Mouse (Mus musculus) limb, embryonic 13.5 days (tissue): ENCODE measurements at regions not wholly inside any gene's neighbourhood (a gene's known extent, or its start where the extent isn't known, plus 50 kb on each side); places are given as distances from the start of the nearest gene placed in this dataset.

Experiments
- ATAC-seq: fragments of 200-750 bp; cut with Nextera tagmentation; 2 replicates; pipeline ENCODE4 v1.8.0; 2017; ENCODE audit warnings: low read depth, moderate number of reproducible peaks, moderate TSS enrichment; ENCODE audit not compliant: low FRiP score
- H3K27ac ChIP-seq: fragments of 300-500 bp; sonication (generic); 2 replicates; pipeline ENCODE4 v1.5.1; 2015; ENCODE audit warnings: inconsistent platforms, mild to moderate bottlenecking, moderate library complexity
- H3K27me3 ChIP-seq: fragments of 300-500 bp; sonication (generic); 2 replicates; pipeline ENCODE4 v1.6.1; 2015; ENCODE audit warnings: mild to moderate bottlenecking, inconsistent platforms
- H3K36me3 ChIP-seq: fragments of 300-500 bp; sonication (generic); 2 replicates; pipeline ENCODE4 v1.6.1; 2015; ENCODE audit warnings: inconsistent platforms, mild to moderate bottlenecking, moderate library complexity
- H3K4me1 ChIP-seq: fragments of 300-500 bp; sonication (generic); 2 replicates; pipeline ENCODE4 v1.6.1; 2015; ENCODE audit warnings: inconsistent platforms
- H3K4me2 ChIP-seq: fragments of 300-500 bp; sonication (generic); replicated peaks from 2 replicates; pipeline ENCODE4 v1.6.1; 2015; ENCODE audit warnings: inconsistent platforms, mild to moderate bottlenecking, moderate library complexity
- H3K4me3 ChIP-seq: fragments of 300-500 bp; sonication (generic); 2 replicates; pipeline ENCODE4 v1.5.1; 2015; ENCODE audit warnings: moderate library complexity, mild to moderate bottlenecking, inconsistent platforms
- H3K9ac ChIP-seq: fragments of 300-500 bp; sonication (generic); 2 replicates; pipeline ENCODE4 v1.6.1; 2015; ENCODE audit warnings: mild to moderate bottlenecking, inconsistent platforms
- H3K9me3 ChIP-seq: fragments of 300-500 bp; sonication (generic); 2 replicates; pipeline ENCODE4 v1.6.1; 2016; ENCODE audit warnings: inconsistent platforms
- WGBS: fragments of 180-500 bp; shearing (Covaris S2); methylation state at CpG from one replicate; pipeline ENCODE4 v1.1.7; 2015; 5-methylcytosine and 5-hydroxymethylcytosine counted together

DNA sequence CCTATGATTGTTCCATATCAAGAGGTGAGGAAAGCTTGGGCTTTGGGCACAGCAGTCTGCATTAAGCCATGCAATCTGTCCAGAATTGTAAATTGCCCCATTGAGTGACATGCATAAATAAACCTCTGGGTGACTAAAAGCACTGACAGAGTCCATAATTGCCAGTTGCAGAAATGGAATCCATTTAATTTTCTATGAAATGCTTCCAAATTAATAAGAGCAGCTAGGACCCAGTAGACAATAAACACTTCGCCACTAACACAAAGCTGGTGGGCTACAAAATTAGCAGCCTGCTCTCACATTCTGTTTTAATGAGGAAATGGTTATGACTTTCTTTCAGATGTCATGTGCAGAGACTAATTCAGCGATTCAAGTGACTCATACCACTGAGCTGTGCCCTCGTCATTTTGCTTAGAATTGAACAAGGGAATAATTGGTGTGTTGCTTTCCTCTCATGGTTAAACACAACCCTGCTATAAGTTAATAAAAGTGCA is 407.6 kb upstream of the Ddi1 start:
- H3K36me3 ChIP-seq = no peaks in the 10 kb centered on the region
- H3K9ac ChIP-seq = no peak overlapping the region
- H3K4me2 ChIP-seq = no peak overlapping the region
- H3K27ac ChIP-seq = no peak overlapping the region
- no peak for ATAC-seq
- H3K9me3 ChIP-seq = no peaks in the 10 kb centered on the region
- no peaks in the 10 kb centered on the region for H3K4me1 ChIP-seq
- H3K4me3 ChIP-seq = no peak overlapping the region
- 35% methylated on average over 3 of the region's 3 CpGs for WGBS
- no peaks in the 10 kb centered on the region for H3K27me3 ChIP-seq

DNA sequence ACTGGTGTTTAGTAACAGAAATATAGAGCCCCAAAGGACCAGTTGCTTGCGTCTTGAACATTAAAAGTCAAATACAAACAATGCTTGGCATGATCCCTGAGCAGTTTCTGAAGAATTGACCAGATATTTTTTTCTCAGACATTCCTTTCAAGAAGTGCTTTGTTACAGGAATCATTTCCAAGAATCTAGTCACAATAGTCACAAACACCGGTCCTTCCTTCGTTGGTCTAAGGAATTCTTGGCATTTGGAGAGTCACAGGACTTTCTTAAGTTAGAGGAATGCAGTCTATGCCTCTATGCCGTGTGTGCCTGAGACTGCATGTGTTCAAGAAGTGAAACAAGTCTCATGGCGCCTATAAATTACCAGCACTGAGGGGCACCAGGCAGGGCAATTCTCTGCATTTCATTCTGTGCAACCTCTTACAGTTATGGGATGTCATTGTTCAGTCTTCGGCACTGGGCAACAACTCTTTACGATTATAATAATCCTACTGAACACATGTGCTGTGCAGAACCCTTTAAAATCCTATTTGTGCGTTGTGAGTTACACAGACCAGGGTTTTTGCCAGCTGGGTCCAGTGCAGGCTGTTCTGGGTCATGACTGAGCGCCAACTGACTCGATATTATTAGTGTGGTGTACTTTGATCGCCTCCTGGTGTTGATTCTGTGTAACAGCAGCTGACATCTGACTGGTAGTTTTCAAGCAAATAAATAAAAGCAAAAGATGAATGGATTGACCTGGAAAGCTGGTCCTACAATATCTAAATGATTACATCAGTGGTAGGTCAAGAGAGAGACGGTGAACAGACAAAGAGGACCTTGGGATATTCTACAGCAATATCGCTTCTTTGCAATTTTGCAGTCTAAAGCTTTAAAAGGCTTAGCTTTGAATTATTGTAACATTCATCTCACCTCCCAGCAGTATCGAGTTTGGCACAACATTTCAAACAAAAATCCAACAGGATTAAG is 398.6 kb upstream of the Ddi1 start:
- Histone ChIP-seq H3K4me3 (peak overlapping the region; percentile 11), H3K36me3 (no peaks in the 10 kb centered on the region), H3K4me1 (peaks cover 4% of the 10 kb centered on the region; the same call in 1 of the 2 replicates), H3K27me3 (no peaks in the 10 kb centered on the region), H3K27ac (peak overlapping the region; percentile 58), H3K4me2 (peak overlapping the region; percentile 53), H3K9ac (no peak overlapping the region), H3K9me3 (no peaks in the 10 kb centered on the region)
- WGBS = 16% methylated on average over 14 of the region's 14 CpGs
- ATAC-seq = peak; percentile 97

DNA sequence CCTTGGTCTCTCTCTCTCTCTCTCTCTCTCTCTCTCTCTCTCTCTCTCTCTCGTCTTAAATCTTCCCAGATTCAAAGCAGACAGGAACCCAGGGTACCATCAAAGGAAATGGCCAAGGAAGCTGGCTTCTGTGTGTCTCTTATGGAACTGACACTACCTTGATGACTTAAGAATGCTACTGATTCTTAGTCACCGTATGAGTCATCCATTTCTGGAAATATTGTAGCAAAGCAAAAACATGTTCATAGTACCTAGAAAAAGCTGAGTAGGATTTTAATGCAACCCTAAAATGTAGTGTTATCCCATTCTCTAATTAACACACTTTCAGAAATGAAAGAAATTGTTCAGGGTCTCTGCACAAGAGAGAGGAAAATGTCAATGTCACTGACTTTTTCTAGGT is 396.0 kb upstream of the Ddi1 start:
- Histone ChIP-seq H3K36me3 (no peaks in the 10 kb centered on the region), H3K9ac (no peak overlapping the region), H3K27ac (no peak overlapping the region), H3K9me3 (no peaks in the 10 kb centered on the region), H3K4me1 (peaks cover 4% of the 10 kb centered on the region; the same call in 1 of the 2 replicates), H3K27me3 (no peaks in the 10 kb centered on the region), H3K4me3 (no peak overlapping the region), H3K4me2 (no peak overlapping the region)
- ATAC-seq = no peak
- 76% methylated on average over 2 of the region's 2 CpGs for WGBS

DNA sequence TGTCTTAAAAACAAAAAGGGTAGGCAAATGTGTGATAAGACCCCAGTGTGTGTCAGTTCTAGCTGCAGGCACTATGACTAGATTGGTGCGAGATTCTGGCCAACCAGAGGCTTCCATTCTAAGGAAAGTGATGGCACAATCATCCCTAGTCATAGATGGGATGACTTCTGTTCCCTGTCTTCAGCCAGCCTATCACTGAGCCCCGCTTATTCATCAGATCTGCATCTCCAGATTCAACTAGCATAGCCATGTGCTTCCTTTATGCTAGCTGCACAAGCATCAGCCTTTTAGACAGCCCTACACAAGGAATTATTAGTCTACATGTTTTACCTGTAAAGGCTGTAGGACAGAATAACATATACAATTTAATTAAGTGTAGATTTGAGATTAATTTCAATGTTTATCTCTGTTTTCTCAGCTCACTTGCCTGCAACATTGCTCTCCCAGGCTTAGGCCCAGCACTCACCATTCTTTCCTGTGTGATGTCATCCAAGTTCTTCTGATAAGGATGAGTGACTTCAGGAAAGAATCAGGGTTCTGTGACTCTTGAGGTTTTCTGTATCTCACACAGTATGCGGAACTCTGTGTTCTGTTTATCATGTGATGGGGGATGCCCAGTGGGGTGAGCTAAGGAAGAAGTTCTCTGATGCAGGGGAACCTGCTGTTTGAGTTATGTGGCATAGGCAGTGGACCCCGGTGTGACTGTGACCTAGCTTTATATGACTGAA is 382.8 kb upstream of the Ddi1 start:
- no peaks in the 10 kb centered on the region for H3K36me3 ChIP-seq
- no peaks in the 10 kb centered on the region for H3K4me1 ChIP-seq
- no peak overlapping the region for H3K4me3 ChIP-seq
- 84% methylated on average over 4 of the region's 4 CpGs for WGBS
- no peak overlapping the region for H3K9ac ChIP-seq
- H3K9me3 ChIP-seq = no peaks in the 10 kb centered on the region
- ATAC-seq = no peak
- H3K27me3 ChIP-seq = no peaks in the 10 kb centered on the region
- H3K4me2 ChIP-seq = no peak overlapping the region
- no peak overlapping the region for H3K27ac ChIP-seq

DNA sequence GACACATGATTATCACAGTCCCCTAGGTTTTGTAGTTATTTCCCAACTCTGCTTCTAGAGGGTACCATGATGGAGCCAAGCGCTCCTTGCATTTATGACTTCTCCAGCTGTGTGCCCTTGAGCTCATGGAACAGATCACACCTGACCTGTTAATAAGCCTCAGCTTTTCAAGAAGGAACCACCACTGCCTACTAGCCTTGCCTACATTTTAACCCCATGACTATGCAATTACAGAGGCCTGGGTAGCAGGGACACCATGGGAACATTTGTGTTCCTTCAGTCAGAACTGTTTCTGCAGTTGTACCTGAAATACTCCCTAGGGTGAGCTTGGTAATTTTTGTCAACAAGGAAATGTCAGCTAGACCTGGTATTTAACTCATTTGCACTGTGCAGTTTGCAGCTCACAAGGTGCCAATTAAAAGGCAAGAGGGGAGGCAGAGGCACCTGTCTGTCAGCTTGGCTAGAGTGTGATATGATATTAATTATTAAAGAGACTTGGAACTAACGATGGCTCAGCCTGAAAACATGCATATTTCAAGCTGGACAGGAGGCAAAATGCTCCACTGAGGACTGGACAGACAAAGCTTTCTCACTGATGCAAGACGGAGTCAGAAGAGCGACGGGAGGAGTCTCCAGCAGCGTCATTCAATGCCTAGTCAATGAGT is 382.1 kb upstream of the Ddi1 start:
- Histone ChIP-seq H3K27ac (no peak overlapping the region), H3K9ac (no peak overlapping the region), H3K4me1 (no peaks in the 10 kb centered on the region), H3K36me3 (no peaks in the 10 kb centered on the region), H3K9me3 (no peaks in the 10 kb centered on the region), H3K27me3 (no peaks in the 10 kb centered on the region), H3K4me3 (no peak overlapping the region), H3K4me2 (no peak overlapping the region)
- 78% methylated on average over 6 of the region's 6 CpGs for WGBS
- no peak for ATAC-seq

DNA sequence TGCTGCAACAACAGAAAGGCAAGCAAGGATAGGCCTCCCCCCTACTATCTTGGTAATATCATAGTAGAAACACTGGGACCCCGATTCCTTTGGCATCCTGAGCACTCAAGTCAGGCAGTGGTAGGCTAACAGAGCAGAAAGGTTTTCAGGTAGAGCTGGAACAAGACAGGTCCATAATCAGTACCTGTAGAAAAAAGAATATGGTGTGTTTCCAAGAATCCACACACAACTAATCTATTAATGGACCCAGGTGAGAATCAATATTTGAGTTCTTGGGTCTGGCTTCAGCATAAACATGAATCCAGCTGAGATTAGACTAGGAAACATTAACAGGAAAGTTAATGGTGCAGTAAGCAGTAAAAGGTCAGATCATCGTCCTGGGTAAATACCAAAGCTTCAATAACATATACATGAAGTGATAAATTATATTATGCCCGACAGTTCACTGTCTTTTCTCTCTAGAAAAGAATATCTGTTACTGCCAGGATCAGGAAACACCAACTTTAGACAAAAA is 376.2 kb upstream of the Ddi1 start:
- Histone ChIP-seq H3K9me3 (no peaks in the 10 kb centered on the region), H3K4me2 (no peak overlapping the region), H3K9ac (no peak overlapping the region), H3K27ac (no peak overlapping the region), H3K4me1 (no peaks in the 10 kb centered on the region), H3K4me3 (no peak overlapping the region), H3K27me3 (no peaks in the 10 kb centered on the region), H3K36me3 (no peaks in the 10 kb centered on the region)
- ATAC-seq = no peak
- WGBS = 76% methylated on average over 3 of the region's 3 CpGs

DNA sequence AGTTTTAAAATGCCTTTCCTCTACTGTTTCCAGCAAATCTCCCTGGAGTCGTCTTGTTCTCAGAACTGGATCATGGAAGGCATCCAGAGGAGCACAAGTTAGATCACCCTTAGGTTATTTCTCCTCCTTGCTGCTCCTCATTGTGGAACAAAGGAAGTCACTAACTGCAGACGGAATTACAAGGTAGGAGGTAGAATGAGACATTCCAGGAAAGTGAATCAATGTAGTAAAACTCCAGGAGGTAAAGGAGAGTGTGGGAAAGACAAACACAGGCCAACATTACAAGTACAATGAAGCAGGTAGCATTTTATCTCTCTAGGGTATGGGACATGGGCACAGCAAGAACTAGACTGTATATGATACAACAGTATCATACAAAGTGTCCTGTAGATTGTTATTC is 375.7 kb upstream of the Ddi1 start:
- no peaks in the 10 kb centered on the region for H3K36me3 ChIP-seq
- H3K4me2 ChIP-seq = no peak overlapping the region
- ATAC-seq = no peak
- WGBS = 57% methylated on average over 2 of the region's 2 CpGs
- H3K9me3 ChIP-seq = no peaks in the 10 kb centered on the region
- no peaks in the 10 kb centered on the region for H3K27me3 ChIP-seq
- no peaks in the 10 kb centered on the region for H3K4me1 ChIP-seq
- H3K9ac ChIP-seq = no peak overlapping the region
- no peak overlapping the region for H3K27ac ChIP-seq
- H3K4me3 ChIP-seq = no peak overlapping the region

DNA sequence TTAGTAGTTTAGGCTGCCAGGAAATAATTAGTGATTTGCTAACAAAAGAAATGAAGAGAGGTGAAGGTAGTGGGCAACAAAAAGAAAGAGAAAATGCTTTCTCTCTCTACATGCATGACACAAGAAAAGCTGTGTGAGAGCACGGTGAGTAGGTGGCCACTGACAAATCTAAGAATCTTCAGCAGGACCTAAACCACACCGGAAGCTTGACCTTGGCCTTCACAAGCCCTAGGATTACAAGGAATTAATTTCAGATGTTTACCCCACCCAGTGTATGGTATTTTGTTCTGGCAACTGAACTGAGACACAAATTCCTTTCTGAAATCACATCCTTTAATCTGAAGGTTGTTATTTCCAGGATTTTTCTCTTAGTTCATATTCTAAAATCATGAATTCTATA is 347.5 kb upstream of the Ddi1 start:
- ATAC-seq = no peak
- no peaks in the 10 kb centered on the region for H3K36me3 ChIP-seq
- no peaks in the 10 kb centered on the region for H3K4me1 ChIP-seq
- no peaks in the 10 kb centered on the region for H3K9me3 ChIP-seq
- H3K4me2 ChIP-seq = no peak overlapping the region
- H3K4me3 ChIP-seq = no peak overlapping the region
- H3K27me3 ChIP-seq = no peaks in the 10 kb centered on the region
- H3K9ac ChIP-seq = no peak overlapping the region
- H3K27ac ChIP-seq = no peak overlapping the region
- WGBS = 78% methylated on average over 2 of the region's 2 CpGs

DNA sequence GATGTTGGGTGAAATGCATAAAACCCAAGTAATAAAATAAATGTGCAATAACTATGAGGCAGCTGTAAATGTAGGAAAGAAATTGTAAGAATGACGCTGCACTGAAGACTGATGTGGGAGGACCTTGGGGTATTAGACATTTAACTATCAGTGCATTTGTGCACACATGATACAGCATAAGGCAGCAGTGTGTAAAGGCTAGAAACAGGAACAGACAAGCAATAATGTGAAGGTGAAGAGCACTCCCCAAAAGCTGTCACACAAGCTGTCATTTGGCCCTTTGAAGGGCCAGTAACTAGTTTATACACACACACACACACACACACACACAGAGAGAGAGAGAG is 339.6 kb upstream of the Ddi1 start:
- no peaks in the 10 kb centered on the region for H3K4me1 ChIP-seq
- H3K36me3 ChIP-seq = no peaks in the 10 kb centered on the region
- no peak overlapping the region for H3K4me3 ChIP-seq
- H3K27ac ChIP-seq = no peak overlapping the region
- no peaks in the 10 kb centered on the region for H3K27me3 ChIP-seq
- WGBS = 76% methylated on average over 1 of the region's 1 CpGs
- H3K9ac ChIP-seq = no peak overlapping the region
- no peaks in the 10 kb centered on the region; the same call in 1 of the 2 replicates for H3K9me3 ChIP-seq
- ATAC-seq = no peak
- H3K4me2 ChIP-seq = no peak overlapping the region

DNA sequence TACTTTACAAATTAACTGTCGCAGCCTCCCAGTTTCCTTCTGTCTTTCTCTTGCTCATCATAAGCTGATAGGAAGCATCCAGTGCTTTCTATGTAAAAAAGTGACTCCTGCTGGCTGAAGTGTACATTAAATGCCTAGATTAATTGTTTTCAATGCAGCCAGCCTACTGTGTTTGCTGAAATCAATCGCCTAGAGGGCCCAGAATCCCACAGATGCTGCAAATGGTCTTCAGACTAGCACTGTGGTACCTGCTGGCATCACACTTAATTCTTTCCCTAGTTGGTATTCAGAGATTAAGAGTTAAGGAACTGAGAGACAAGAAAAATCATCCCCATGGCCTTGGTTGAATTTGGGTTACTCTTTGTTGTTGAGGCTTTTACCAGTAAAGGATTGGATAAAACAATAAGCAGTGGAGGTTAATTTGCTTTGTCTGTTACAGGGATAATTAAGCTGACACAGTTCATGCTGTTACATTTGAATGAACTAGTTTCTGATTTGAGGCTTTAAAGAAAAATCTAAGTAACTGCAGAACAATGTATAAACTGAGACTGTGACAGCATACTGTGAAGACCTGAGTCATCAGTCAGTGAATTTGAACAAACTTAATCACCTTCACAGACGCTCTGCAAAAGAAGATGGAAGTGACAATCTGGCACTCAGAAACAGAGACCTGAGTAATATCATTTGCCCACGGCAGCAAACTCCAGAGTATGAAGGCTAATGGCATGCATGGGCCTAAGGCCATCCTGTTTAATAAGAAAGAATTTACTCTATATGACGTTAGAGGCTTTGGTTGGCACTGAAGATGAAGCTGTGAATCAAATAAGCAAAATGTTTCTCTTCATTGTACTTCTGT is 339.0 kb upstream of the Ddi1 start:
- Histone ChIP-seq H3K9ac (no peak overlapping the region), H3K27ac (no peak overlapping the region), H3K27me3 (no peaks in the 10 kb centered on the region), H3K4me3 (no peak overlapping the region), H3K36me3 (no peaks in the 10 kb centered on the region), H3K9me3 (no peaks in the 10 kb centered on the region; the same call in 1 of the 2 replicates), H3K4me1 (no peaks in the 10 kb centered on the region), H3K4me2 (no peak overlapping the region)
- 70% methylated on average over 5 of the region's 5 CpGs for WGBS
- ATAC-seq = no peak
